Mouse (Mus musculus) stomach, embryonic 14.5 days (tissue): ENCODE results near the gene Wfdc13. TPM values are rescaled to one million over a fixed set of nuclear protein-coding genes. Genes with fewer than 3 reads are reported as not detected.

Experiments
- ATAC-seq: fragments of 200-750 bp; cut with Nextera tagmentation; 2 replicates; pipeline ENCODE4 v1.8.0; 2017; ENCODE audit warnings: low read depth, moderate TSS enrichment; ENCODE audit not compliant: insufficient number of reproducible peaks, insufficient read depth, low FRiP score
- H3K27ac ChIP-seq: fragments of 300-500 bp; sonication (generic); 2 replicates; pipeline ENCODE4 v1.5.1; 2014; ENCODE audit warnings: mild to moderate bottlenecking, low read length, moderate library complexity, mixed read lengths
- H3K27me3 ChIP-seq: fragments of 300-500 bp; sonication (generic); 2 replicates; pipeline ENCODE4 v1.6.1; 2014; ENCODE audit warnings: low read length, control low read depth, mixed read lengths; ENCODE audit not compliant: control insufficient read depth, insufficient read depth
- H3K36me3 ChIP-seq: fragments of 300-500 bp; sonication (generic); 2 replicates; pipeline ENCODE4 v1.6.1; 2014; ENCODE audit warnings: mild to moderate bottlenecking, control low read depth, low read length, moderate library complexity, mixed read lengths; ENCODE audit not compliant: control insufficient read depth, insufficient read depth
- H3K4me1 ChIP-seq: fragments of 300-500 bp; sonication (generic); 2 replicates; pipeline ENCODE4 v1.6.1; 2014; ENCODE audit warnings: low read length, control low read depth, mixed read lengths; ENCODE audit not compliant: control insufficient read depth, insufficient read depth
- H3K4me2 ChIP-seq: fragments of 300-500 bp; sonication (generic); replicated peaks from 2 replicates; pipeline ENCODE4 v1.6.1; 2014; ENCODE audit warnings: low read depth, low read length, control low read depth
- H3K4me3 ChIP-seq: fragments of 300-500 bp; sonication (generic); 2 replicates; pipeline ENCODE4 v1.5.1; 2014; ENCODE audit warnings: low read depth, low read length, control low read depth
- H3K9ac ChIP-seq: fragments of 300-500 bp; sonication (generic); replicated peaks from 2 replicates; pipeline ENCODE4 v1.6.1; 2014; ENCODE audit warnings: low read depth, mild to moderate bottlenecking, control low read depth, low read length, moderate library complexity, mixed read lengths
- H3K9me3 ChIP-seq: fragments of 300-500 bp; sonication (generic); 2 replicates; pipeline ENCODE4 v1.6.1; 2016; ENCODE audit warnings: low read depth, low read length, control low read depth; ENCODE audit not compliant: control insufficient read depth
- WGBS: fragments of 180-500 bp; shearing (Covaris S2); extraction: QIAGEN DNeasy Blood & Tissue Kit; methylation state at CpG from one replicate; pipeline ENCODE4 v1.1.7; 2014; 5-methylcytosine and 5-hydroxymethylcytosine counted together
- polyA plus RNA-seq: library from polyadenylated mRNA; unstranded; fragments of >200 nt; fragmentation: Nextera tagmentation; extraction: Ambion mirVana; gene quantifications from 2 replicates; pipeline ENCODE4 v1.2.1, GENCODE M21; 2014

Wfdc13 gene
- polyA plus RNA-seq, 1 experiment from 2014 or later, result 2.4 TPM

DNA sequence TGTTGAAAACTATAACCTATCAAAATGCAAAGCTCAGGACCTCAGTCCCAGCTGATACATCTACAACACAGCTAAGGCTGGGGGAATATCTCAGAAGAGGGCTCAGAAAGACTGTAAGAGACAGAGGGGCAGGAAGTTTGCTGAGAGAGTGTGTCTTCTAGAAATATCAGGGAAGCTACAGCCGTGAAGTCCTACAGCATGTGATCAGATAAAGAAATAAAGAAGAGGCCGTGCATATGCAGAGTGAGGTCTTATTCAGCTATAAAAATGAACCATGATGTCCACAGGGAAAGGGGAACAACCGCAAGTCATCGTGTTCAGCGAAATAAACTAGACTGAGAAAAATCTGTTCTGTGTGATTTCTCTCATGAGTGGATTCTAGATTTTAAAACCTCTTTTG, 14.6 kb upstream of the Wfdc13 start:
- Histone ChIP-seq H3K4me2 (no peak overlapping the region), H3K4me1 (no peaks in the 10 kb centered on the region), H3K4me3 (no peak overlapping the region), H3K36me3 (no peaks in the 10 kb centered on the region), H3K27ac (no peak overlapping the region), H3K9me3 (no peaks in the 10 kb centered on the region; the same call in 1 of the 2 replicates), H3K9ac (no peak overlapping the region), H3K27me3 (no peaks in the 10 kb centered on the region)
- ATAC-seq, result no peak
- WGBS, result 71% methylated on average over 5 of the region's 5 CpGs

GRCm38 (mm10) chr2:164670938-164671337, 14.0 kb upstream of the Wfdc13 start:
- no peak overlapping the region for H3K4me2 ChIP-seq
- no peak for ATAC-seq
- H3K27me3 ChIP-seq, result no peaks in the 10 kb centered on the region
- H3K27ac ChIP-seq, result no peak overlapping the region
- WGBS, result 11% methylated on average over 1 of the region's 1 CpGs
- H3K4me1 ChIP-seq, result no peaks in the 10 kb centered on the region
- no peak overlapping the region for H3K4me3 ChIP-seq
- H3K9me3 ChIP-seq, result no peaks in the 10 kb centered on the region; the same call in 1 of the 2 replicates
- H3K9ac ChIP-seq, result no peak overlapping the region
- no peaks in the 10 kb centered on the region for H3K36me3 ChIP-seq

DNA sequence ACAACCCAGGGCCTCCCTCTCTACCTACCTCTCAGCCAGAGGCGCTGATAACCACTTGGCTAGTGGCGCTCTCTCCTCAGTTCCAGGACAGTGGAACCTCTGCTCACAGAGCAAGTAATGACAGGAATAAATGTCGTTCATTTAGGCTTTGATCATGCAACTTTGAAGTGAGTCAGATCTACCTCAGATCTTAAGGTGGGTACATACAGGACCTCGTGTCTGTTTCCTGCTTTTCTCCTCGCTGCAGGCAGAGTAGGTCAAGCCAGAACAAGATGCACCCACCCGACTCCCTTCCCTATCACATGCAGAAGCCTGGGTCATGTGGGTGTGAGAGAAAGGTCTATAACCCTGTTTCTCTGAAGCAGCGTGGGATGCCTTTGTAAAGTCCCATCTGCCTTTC, 10.9 kb upstream of the Wfdc13 start, which contains the start of gene Wfdc11:
Gene Wfdc11 (minus strand): TSS at position 101 of the 400 bp plus-strand sequence.
- Histone ChIP-seq H3K4me2 (no peak within 1 kb of the TSS), H3K4me1 (no peaks in the 10 kb centered on the region; the same call in 1 of the 2 replicates), H3K4me3 (no peak within 1 kb of the TSS), H3K27ac (no peak within 1 kb of the TSS), H3K9me3 (no peaks in the 10 kb centered on the region; the same call in 1 of the 2 replicates), H3K36me3 (no peaks in the 10 kb centered on the region), H3K9ac (no peak within 1 kb of the TSS), H3K27me3 (no peaks in the 10 kb centered on the region)
- ATAC-seq, result no peak
- WGBS, result 72% methylated on average over 7 of the region's 7 CpGs

- no peak overlapping the region for H3K9ac ChIP-seq
- H3K4me2 ChIP-seq, result no peak overlapping the region
- 79% methylated on average over 7 of the region's 7 CpGs for WGBS
- no peak overlapping the region for H3K4me3 ChIP-seq
- H3K27me3 ChIP-seq, result no peaks in the 10 kb centered on the region
- H3K4me1 ChIP-seq, result no peaks in the 10 kb centered on the region; the same call in 1 of the 2 replicates
- H3K9me3 ChIP-seq, result no peaks in the 10 kb centered on the region; the same call in 1 of the 2 replicates
- H3K36me3 ChIP-seq, result no peaks in the 10 kb centered on the region
- H3K27ac ChIP-seq, result no peak overlapping the region
- no peak for ATAC-seq
These were observed 8.8 kb upstream of the Wfdc13 start for GRCm38 (mm10) chr2:164676103-164676502.

- H3K4me2 ChIP-seq, result no peak overlapping the region
- no peak overlapping the region for H3K4me3 ChIP-seq
- WGBS, result 70% methylated on average over 16 of the region's 16 CpGs
- ATAC-seq, result no peak
- no peaks in the 10 kb centered on the region for H3K36me3 ChIP-seq
- no peak overlapping the region for H3K27ac ChIP-seq
- H3K27me3 ChIP-seq, result no peaks in the 10 kb centered on the region
- H3K4me1 ChIP-seq, result no peaks in the 10 kb centered on the region; the same call in 1 of the 2 replicates
- H3K9ac ChIP-seq, result no peak overlapping the region
- H3K9me3 ChIP-seq, result no peaks in the 10 kb centered on the region; the same call in 1 of the 2 replicates
These were observed 7.8 kb upstream of the Wfdc13 start for GRCm38 (mm10) chr2:164676916-164677685.

DNA sequence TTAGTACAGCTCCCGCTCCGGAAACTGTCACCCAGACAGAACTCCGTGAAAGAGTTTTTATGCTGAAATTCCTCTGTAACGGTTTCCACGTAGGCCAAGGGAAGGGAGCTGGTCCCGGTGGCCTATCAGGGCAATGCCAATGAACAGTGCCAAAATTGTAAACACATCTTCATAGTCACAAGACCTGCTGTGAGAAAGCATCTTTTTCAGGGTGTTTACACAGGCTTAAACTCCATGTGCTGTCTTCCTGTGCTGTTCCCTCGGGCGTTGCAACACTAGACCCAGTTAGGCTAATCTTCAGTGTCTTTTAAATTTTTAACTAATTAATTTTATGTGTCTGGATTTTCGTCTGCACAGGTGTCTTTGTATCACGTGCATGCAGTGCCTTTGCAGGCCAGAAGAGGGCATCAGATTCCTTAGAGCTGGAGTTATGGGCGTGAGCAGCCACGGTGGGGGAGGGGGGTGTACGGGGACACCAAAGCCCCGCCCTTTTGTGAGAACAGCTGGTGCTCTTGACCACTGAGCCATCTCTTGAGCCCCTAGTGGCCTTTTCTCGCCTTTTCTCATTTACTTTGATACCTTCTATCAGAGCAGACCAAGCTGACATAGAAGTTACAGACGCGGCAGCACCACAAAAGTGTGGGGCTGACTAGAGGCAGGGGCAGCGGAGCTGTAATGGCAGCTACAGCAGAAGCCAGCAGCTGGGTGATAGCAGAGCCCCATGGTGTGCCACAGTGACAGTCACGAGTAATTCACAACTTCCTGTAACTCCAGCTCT, 5.9 kb upstream of the Wfdc13 start:
- Histone ChIP-seq H3K4me3 (peak overlapping the region; percentile 3; the same call in 1 of the 2 replicates), H3K4me2 (peak overlapping the region; percentile 32), H3K9me3 (no peaks in the 10 kb centered on the region), H3K9ac (no peak overlapping the region), H3K27me3 (no peaks in the 10 kb centered on the region), H3K27ac (no peak overlapping the region), H3K36me3 (no peaks in the 10 kb centered on the region), H3K4me1 (no peaks in the 10 kb centered on the region; the same call in 1 of the 2 replicates)
- peak; percentile 63; the same call in 1 of the 2 replicates for ATAC-seq
- 19% methylated on average over 19 of the region's 19 CpGs for WGBS

DNA sequence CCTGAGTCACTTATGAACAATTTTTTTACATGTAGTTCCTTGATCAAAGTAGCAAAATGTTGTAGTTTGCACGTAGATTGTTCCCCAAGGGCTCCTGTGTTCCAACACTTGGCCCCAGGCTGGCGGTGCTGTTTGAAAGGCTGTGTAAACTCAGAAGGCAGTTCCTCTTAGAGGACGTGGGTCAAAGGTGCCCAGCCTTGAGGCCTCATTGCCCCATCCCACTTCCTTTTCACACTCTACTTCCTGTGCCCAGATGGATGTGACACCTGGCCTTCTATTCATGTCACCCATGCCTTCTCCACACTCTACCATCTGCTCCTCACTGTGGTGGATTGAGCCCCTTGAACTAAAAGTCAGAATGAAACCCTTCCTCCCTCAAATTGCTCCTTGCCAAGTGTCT, 5.0 kb upstream of the Wfdc13 start:
- Histone ChIP-seq H3K4me2 (no peak overlapping the region), H3K9ac (no peak overlapping the region), H3K4me1 (no peaks in the 10 kb centered on the region; the same call in 1 of the 2 replicates), H3K27ac (no peak overlapping the region), H3K9me3 (no peaks in the 10 kb centered on the region), H3K36me3 (no peaks in the 10 kb centered on the region), H3K27me3 (no peaks in the 10 kb centered on the region), H3K4me3 (no peak overlapping the region)
- 30% methylated on average over 3 of the region's 3 CpGs for WGBS
- no peak for ATAC-seq

DNA sequence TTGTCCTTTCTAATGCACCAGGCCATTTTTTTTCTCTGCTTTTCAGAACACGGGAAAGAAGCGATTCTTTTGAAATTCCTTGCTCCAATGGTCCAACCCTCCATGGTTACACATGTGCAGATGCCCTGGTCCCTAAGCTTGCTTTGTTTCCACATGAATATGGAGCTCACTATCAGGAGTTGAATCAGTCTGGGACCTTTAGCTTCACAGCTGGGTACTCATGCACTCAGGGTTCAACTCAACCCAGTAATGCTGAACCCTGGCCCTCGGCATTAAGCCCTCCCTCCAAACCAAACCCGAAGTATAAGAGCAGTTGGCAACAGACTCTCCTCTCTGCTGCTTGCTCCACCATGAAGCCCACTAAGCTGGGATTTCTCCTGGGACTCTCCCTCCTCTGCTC, 13.3 kb downstream of the Wfdc13 start, which contains the start of gene Spint4:
Gene Spint4 (plus strand): TSS at position 301 of the 400 bp plus-strand sequence.
- Histone ChIP-seq H3K4me3 (no peak within 1 kb of the TSS), H3K27me3 (no peaks in the 10 kb centered on the region), H3K36me3 (no peaks in the 10 kb centered on the region), H3K27ac (no peak within 1 kb of the TSS), H3K4me2 (no peak within 1 kb of the TSS), H3K9ac (no peak within 1 kb of the TSS), H3K9me3 (no peaks in the 10 kb centered on the region), H3K4me1 (no peaks in the 10 kb centered on the region)
- 73% methylated on average over 4 of the region's 4 CpGs for WGBS
- no peak for ATAC-seq
